Mouse (Mus musculus): ENCODE measurements at regions not wholly inside any gene's neighbourhood (a gene's known extent, or its start where the extent isn't known, plus 50 kb on each side); places are given as distances from the start of the nearest gene placed in this dataset.

GRCm38 (mm10) chr4:131381529-131381928, 437.3 kb downstream of the Matn1 start:
- TF ChIP-seq POLR2A (IDR thresholded peaks at IDR 0.05; ENCODE audit: borderline replicate concordance, insufficient read depth, low read length), result no peak
- no peak for TF ChIP-seq CTCF (IDR thresholded peaks at IDR 0.05; ENCODE audit: borderline replicate concordance, insufficient read depth, low read depth, low read length)

Measured in cerebellum, adult 2 months (tissue).